Mouse (Mus musculus) limb, embryonic 12.5 days (tissue): ENCODE measurements at regions not wholly inside any gene's neighbourhood (a gene's known extent, or its start where the extent isn't known, plus 50 kb on each side); places are given as distances from the start of the nearest gene placed in this dataset.

Source experiments
- ATAC-seq: fragments of 200-750 bp; cut with Nextera tagmentation; 2 replicates; pipeline ENCODE4 v1.8.0; 2017; ENCODE audit warnings: low read depth, moderate TSS enrichment; ENCODE audit not compliant: insufficient number of reproducible peaks, insufficient read depth, low FRiP score, low TSS enrichment
- H3K27ac ChIP-seq: fragments of 300-500 bp; sonication (generic); 2 replicates; pipeline ENCODE4 v1.5.1; 2016; ENCODE audit warnings: mild to moderate bottlenecking, moderate library complexity
- H3K27me3 ChIP-seq: fragments of 300-500 bp; sonication (generic); 2 replicates; pipeline ENCODE4 v1.6.1; 2016; ENCODE audit warnings: mild to moderate bottlenecking, moderate library complexity
- H3K36me3 ChIP-seq: fragments of 300-500 bp; sonication (generic); 2 replicates; pipeline ENCODE4 v1.6.1; 2016; ENCODE audit warnings: mild to moderate bottlenecking, moderate library complexity
- H3K4me1 ChIP-seq: fragments of 300-500 bp; sonication (generic); replicated peaks from 2 replicates; pipeline ENCODE4 v1.6.1; 2016
- H3K4me2 ChIP-seq: fragments of 300-500 bp; sonication (generic); 2 replicates; pipeline ENCODE4 v1.6.1; 2016; ENCODE audit warnings: mild to moderate bottlenecking, moderate library complexity
- H3K4me3 ChIP-seq: fragments of 300-500 bp; sonication (generic); replicated peaks from 2 replicates; pipeline ENCODE4 v1.5.1; 2016; ENCODE audit warnings: mild to moderate bottlenecking
- H3K9ac ChIP-seq: fragments of 300-500 bp; sonication (generic); replicated peaks from 2 replicates; pipeline ENCODE4 v1.6.1; 2016; ENCODE audit warnings: mild to moderate bottlenecking, moderate library complexity
- H3K9me3 ChIP-seq: fragments of 300-500 bp; sonication (generic); 2 replicates; pipeline ENCODE4 v1.6.1; 2016; ENCODE audit warnings: mild to moderate bottlenecking, moderate library complexity
- WGBS: fragments of 180-500 bp; shearing (Covaris S2); methylation state at CpG from one replicate; pipeline ENCODE4 v1.1.7; 2016; 5-methylcytosine and 5-hydroxymethylcytosine counted together

DNA sequence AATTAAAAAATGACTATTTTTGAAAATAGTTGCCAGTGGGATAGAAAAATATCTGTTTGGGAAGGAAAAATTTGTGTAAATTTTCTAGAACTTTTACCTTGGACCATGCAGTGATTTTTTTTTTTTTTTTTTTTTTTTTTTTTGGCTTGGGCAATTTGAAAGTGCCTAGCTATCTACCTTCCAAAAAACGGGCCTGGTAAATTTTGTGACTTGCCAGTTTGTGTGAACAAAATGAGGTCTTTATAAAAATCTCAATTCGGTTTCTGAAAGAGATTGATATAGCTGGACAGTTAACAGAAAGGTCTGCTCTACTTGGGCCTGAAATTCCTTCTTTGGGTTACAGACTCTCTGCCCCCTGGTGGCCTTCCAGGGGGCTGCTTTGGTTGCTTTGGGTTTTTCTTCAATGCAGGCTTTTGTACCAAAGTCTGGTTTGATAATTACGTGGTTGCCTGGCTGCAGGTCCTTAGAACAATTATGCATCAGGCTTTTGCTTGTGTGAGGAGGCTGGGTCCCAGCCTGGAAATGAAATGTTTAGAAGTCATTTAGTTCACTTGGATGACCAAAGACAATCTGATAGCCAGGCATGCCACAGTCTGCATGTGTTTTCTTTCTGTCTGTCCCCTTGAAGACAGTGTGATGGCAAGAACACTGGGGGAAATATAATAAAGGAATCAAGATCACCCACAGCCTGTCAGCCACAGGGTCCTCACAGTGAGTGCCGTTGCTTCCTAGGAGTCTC lies 75.6 kb upstream of the Jazf1 start:
- Histone ChIP-seq H3K27me3 (no peaks in the 10 kb centered on the region), H3K4me1 (peaks cover 5% of the 10 kb centered on the region; the same call in 1 of the 2 replicates), H3K9ac (no peak overlapping the region), H3K36me3 (no peaks in the 10 kb centered on the region), H3K27ac (no peak overlapping the region), H3K9me3 (no peaks in the 10 kb centered on the region), H3K4me3 (no peak overlapping the region), H3K4me2 (no peak overlapping the region)
- no peak for ATAC-seq
- 30% methylated on average over 4 of the region's 4 CpGs for whole genome bisulfite sequencing

GRCm38 (mm10) chr6:53134410-53134809 lies 66.0 kb upstream of the Jazf1 start:
- no peak for ATAC-seq
- 63% methylated on average over 2 of the region's 2 CpGs for WGBS
- no peak overlapping the region for H3K4me3 ChIP-seq

DNA sequence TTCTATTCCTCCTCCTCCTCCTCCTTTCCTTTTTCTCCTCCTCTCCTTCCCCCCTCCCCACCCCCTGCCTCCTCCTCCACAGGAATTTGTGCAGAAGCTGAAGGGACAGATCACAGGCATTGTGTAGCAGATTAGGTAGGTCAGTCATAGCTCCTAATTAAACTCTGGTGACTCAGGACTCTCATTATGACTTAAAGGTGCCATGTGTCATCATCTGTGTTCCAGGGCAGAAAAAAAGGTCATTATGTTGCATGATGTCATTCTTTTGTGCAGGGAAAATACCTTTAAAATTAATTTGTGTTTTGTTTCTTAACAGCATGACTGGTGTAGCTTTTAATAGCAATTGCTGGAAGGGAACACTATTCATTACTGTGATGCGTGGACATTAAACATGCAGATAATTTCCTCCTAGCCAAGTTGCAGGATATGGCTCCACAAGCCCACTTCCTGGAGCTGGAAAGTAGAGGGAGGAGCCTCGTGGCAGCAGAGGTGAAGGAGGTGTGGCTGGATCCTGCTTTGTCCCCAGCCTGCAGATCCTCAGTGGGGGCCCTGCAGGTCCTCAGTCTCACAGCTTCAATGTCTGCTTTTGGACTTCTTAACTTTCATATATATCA lies 62.4 kb upstream of the Jazf1 start:
- WGBS = 19% methylated on average over 2 of the region's 2 CpGs
- no peaks in the 10 kb centered on the region for H3K36me3 ChIP-seq

More at GRCm38 (mm10) chr6:53134410-53134809, 66.0 kb upstream of the Jazf1 start:
- no peaks in the 10 kb centered on the region for H3K27me3 ChIP-seq
- no peak overlapping the region for H3K4me2 ChIP-seq
- no peaks in the 10 kb centered on the region for H3K9me3 ChIP-seq
- no peak overlapping the region for H3K27ac ChIP-seq
- H3K9ac ChIP-seq = no peak overlapping the region
- no peaks in the 10 kb centered on the region for H3K36me3 ChIP-seq
- peaks cover 7% of the 10 kb centered on the region for H3K4me1 ChIP-seq

GRCm38 (mm10) chr6:53126776-53127175 lies 58.3 kb upstream of the Jazf1 start:
- Histone ChIP-seq H3K4me3 (no peak overlapping the region), H3K27ac (no peak overlapping the region), H3K4me2 (no peak overlapping the region), H3K9ac (no peak overlapping the region), H3K36me3 (no peaks in the 10 kb centered on the region), H3K27me3 (no peaks in the 10 kb centered on the region), H3K9me3 (no peaks in the 10 kb centered on the region), H3K4me1 (peaks cover 3% of the 10 kb centered on the region; the same call in 1 of the 2 replicates)
- WGBS = 78% methylated on average over 5 of the region's 5 CpGs
- no peak for ATAC-seq

More for the DNA sequence above, 62.4 kb upstream of the Jazf1 start:
- Histone ChIP-seq H3K4me3 (no peak overlapping the region), H3K27me3 (no peaks in the 10 kb centered on the region), H3K9me3 (no peaks in the 10 kb centered on the region), H3K9ac (no peak overlapping the region), H3K4me2 (no peak overlapping the region), H3K27ac (no peak overlapping the region), H3K4me1 (peaks cover 7% of the 10 kb centered on the region)
- ATAC-seq = no peak

DNA sequence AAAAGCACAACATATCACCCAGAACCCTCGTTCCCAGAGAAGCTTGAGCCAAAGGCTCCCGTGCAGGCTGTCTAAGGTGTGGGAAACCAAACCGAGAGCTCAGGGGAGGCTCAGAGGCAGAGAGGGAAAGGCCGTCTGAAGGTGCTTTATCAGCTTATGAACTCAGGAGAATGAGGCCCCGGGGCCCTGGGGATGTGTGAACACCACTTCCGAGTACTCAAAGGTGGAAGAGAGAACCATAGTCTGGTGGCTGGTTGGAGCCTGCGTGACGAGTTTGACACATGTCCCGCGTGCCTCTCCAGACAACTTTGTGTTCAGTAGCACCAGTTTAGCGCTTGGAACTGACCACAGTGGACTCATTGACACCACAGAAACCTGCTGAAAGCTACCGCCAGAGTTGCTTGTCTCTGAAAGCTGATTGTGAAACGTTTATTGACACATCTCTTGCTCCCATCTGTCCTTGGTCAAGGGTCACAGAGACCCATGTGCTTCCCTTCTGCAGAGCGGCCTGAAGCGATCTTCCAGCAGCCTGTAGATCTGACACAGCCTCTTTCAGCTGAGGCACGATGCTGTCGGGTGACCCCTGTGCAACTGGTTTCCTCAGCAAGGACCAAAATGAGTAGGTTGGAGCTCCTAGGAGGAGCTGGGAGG lies 56.5 kb upstream of the Jazf1 start:
- Histone ChIP-seq H3K36me3 (no peaks in the 10 kb centered on the region), H3K4me2 (no peak overlapping the region), H3K9me3 (no peaks in the 10 kb centered on the region), H3K27me3 (no peaks in the 10 kb centered on the region), H3K9ac (no peak overlapping the region), H3K4me1 (no peaks in the 10 kb centered on the region), H3K4me3 (no peak overlapping the region), H3K27ac (no peak overlapping the region)
- ATAC-seq = no peak
- WGBS = 82% methylated on average over 17 of the region's 17 CpGs

DNA sequence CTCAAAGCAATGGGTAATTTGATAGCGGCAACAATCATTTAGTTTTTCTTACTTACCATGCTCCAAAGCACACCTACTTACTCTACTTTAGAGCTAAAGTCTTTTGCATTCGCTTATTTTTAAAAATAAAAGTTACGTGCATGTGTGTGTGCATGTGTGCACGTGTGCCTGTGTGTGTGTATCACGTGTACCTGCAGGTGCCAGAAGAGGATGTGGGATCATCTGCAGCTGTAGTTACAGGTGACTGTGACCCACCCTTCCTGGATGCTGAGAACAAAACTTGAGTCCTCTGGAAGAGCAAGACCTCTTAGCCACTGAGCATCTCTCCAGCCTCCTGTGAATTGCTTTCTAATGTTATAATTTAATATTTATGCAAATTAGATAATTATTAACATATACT lies 52.0 kb upstream of the Jazf1 start:
- H3K36me3 ChIP-seq = no peaks in the 10 kb centered on the region
- no peak for ATAC-seq
- no peaks in the 10 kb centered on the region for H3K27me3 ChIP-seq
- H3K9ac ChIP-seq = no peak overlapping the region
- no peak overlapping the region for H3K27ac ChIP-seq
- H3K4me1 ChIP-seq = peaks cover 7% of the 10 kb centered on the region
- no peak overlapping the region for H3K4me3 ChIP-seq
- no peak overlapping the region for H3K4me2 ChIP-seq
- 95% methylated on average over 5 of the region's 5 CpGs for WGBS
- no peaks in the 10 kb centered on the region for H3K9me3 ChIP-seq
